Mouse (Mus musculus) limb, embryonic 10.5 days (tissue): ENCODE measurements around the gene Fate1. TPM values are rescaled to one million over a fixed set of nuclear protein-coding genes. Genes with fewer than 3 reads are reported as not detected.

Experiments used
- DNase-seq: peaks from one replicate; pipeline ENCODE4 v3.0.0-alpha.2; 2017; ENCODE audit warnings: low spot score
- H3K27ac ChIP-seq: fragments of 300-500 bp; sonication (generic); 2 replicates; pipeline ENCODE4 v1.5.1; 2016; ENCODE audit warnings: mild to moderate bottlenecking
- H3K27me3 ChIP-seq: fragments of 300-500 bp; sonication (generic); 2 replicates; pipeline ENCODE4 v1.6.1; 2016; ENCODE audit warnings: low read depth, mild to moderate bottlenecking; ENCODE audit not compliant: poor library complexity, severe bottlenecking
- H3K36me3 ChIP-seq: fragments of 300-500 bp; sonication (generic); 2 replicates; pipeline ENCODE4 v1.6.1; 2016; ENCODE audit warnings: mild to moderate bottlenecking, moderate library complexity
- H3K4me1 ChIP-seq: fragments of 300-500 bp; sonication (generic); 2 replicates; pipeline ENCODE4 v1.6.1; 2016
- H3K4me3 ChIP-seq: fragments of 300-500 bp; sonication (generic); 2 replicates; pipeline ENCODE4 v1.5.1; 2016; ENCODE audit warnings: mild to moderate bottlenecking, moderate library complexity
- H3K9me3 ChIP-seq: fragments of 300-500 bp; sonication (generic); replicated peaks from 2 replicates; pipeline ENCODE4 v1.6.1; 2016; ENCODE audit warnings: mild to moderate bottlenecking
- WGBS: fragments of 180-500 bp; shearing (Covaris S2); methylation state at CpG from one replicate; pipeline ENCODE4 v1.1.7; 2016; 5-methylcytosine and 5-hydroxymethylcytosine counted together
- polyA plus RNA-seq: library from polyadenylated mRNA; unstranded; fragments of >200 nt; fragmentation: Nextera tagmentation; extraction: Ambion mirVana; gene quantifications from 2 replicates; pipeline ENCODE4 v1.2.1, GENCODE M21; 2016

Fate1 gene
- polyA plus RNA-seq, 1 experiment from 2014 or later, result not detected

- DNase-seq, result no peak
- no peaks in the 10 kb centered on the region for H3K9me3 ChIP-seq
- no peaks in the 10 kb centered on the region for H3K36me3 ChIP-seq
- H3K27ac ChIP-seq, result no peak within 1 kb of the TSS
- no peaks in the 10 kb centered on the region for H3K4me1 ChIP-seq
- H3K27me3 ChIP-seq, result peaks cover 79% of the 10 kb centered on the region
- 75% methylated on average over 3 of the region's 3 CpGs for WGBS
- no peak within 1 kb of the TSS for H3K4me3 ChIP-seq
Measured at GRCm38 (mm10) chrX:71991549-71991948, 18.8 kb downstream of the Fate1 start, which contains the start of gene Cnga2. Cnga2 (plus strand) TSS chrX:71991849.

GRCm38 (mm10) chrX:71995972-71996371 is 23.2 kb downstream of the Fate1 start:
- no peak overlapping the region for H3K4me3 ChIP-seq
- no peak for DNase-seq
- no peaks in the 10 kb centered on the region for H3K4me1 ChIP-seq
- no peaks in the 10 kb centered on the region for H3K36me3 ChIP-seq
- WGBS, result 65% methylated on average over 1 of the region's 1 CpGs
- peaks cover 73% of the 10 kb centered on the region for H3K27me3 ChIP-seq
- no peak overlapping the region for H3K27ac ChIP-seq
- no peaks in the 10 kb centered on the region for H3K9me3 ChIP-seq

- Histone ChIP-seq H3K27me3 (peaks cover 38% of the 10 kb centered on the region), H3K36me3 (no peaks in the 10 kb centered on the region), H3K4me3 (no peak overlapping the region), H3K4me1 (no peaks in the 10 kb centered on the region), H3K27ac (no peak overlapping the region), H3K9me3 (no peaks in the 10 kb centered on the region)
- no peak for DNase-seq
Measured at GRCm38 (mm10) chrX:72009930-72010329, 37.1 kb downstream of the Fate1 start.

- Histone ChIP-seq H3K9me3 (no peaks in the 10 kb centered on the region), H3K4me1 (no peaks in the 10 kb centered on the region), H3K4me3 (no peak overlapping the region), H3K36me3 (no peaks in the 10 kb centered on the region), H3K27ac (no peak overlapping the region), H3K27me3 (peaks cover 23% of the 10 kb centered on the region)
- WGBS, result 78% methylated on average over 9 of the region's 9 CpGs
- no peak for DNase-seq
Measured at GRCm38 (mm10) chrX:72012236-72012635, 39.5 kb downstream of the Fate1 start.

GRCm38 (mm10) chrX:72012804-72013203 is 40.0 kb downstream of the Fate1 start:
- Histone ChIP-seq H3K27ac (no peak overlapping the region), H3K27me3 (peaks cover 23% of the 10 kb centered on the region), H3K4me3 (no peak overlapping the region), H3K4me1 (no peaks in the 10 kb centered on the region), H3K9me3 (no peaks in the 10 kb centered on the region), H3K36me3 (no peaks in the 10 kb centered on the region)
- no peak for DNase-seq
- WGBS, result 47% methylated on average over 3 of the region's 3 CpGs

GRCm38 (mm10) chrX:72022241-72022640 is 49.5 kb downstream of the Fate1 start:
- no peak for DNase-seq
- Histone ChIP-seq H3K27ac (no peak overlapping the region), H3K36me3 (no peaks in the 10 kb centered on the region), H3K4me3 (no peak overlapping the region), H3K4me1 (no peaks in the 10 kb centered on the region), H3K27me3 (peaks cover 13% of the 10 kb centered on the region; the same call in 1 of the 2 replicates), H3K9me3 (no peaks in the 10 kb centered on the region)
- 87% methylated on average over 1 of the region's 1 CpGs for WGBS

- H3K36me3 ChIP-seq, result no peaks in the 10 kb centered on the region
- H3K27me3 ChIP-seq, result peaks cover 13% of the 10 kb centered on the region; the same call in 1 of the 2 replicates
- H3K9me3 ChIP-seq, result no peaks in the 10 kb centered on the region
- H3K4me1 ChIP-seq, result no peaks in the 10 kb centered on the region
- H3K27ac ChIP-seq, result no peak overlapping the region
- 40% methylated on average over 10 of the region's 10 CpGs for WGBS
- H3K4me3 ChIP-seq, result no peak overlapping the region
- DNase-seq, result peak; percentile 39
Measured at GRCm38 (mm10) chrX:72022750-72023398, 50.1 kb downstream of the Fate1 start.

- no peaks in the 10 kb centered on the region for H3K9me3 ChIP-seq
- DNase-seq, result no peak
- H3K4me3 ChIP-seq, result no peak overlapping the region
- no peaks in the 10 kb centered on the region for H3K4me1 ChIP-seq
- H3K36me3 ChIP-seq, result no peaks in the 10 kb centered on the region
- no peak overlapping the region for H3K27ac ChIP-seq
- 85% methylated on average over 3 of the region's 3 CpGs for WGBS
- peaks cover 13% of the 10 kb centered on the region; the same call in 1 of the 2 replicates for H3K27me3 ChIP-seq
Measured at GRCm38 (mm10) chrX:72023542-72023941, 50.8 kb downstream of the Fate1 start.

Other genes with a start within 250 kb of the Fate1 start
- 41.9 and 43.7 TPM in 2 replicates for gene Vma21, start 157.1 kb upstream of the Fate1 start, polyA plus RNA-seq
- gene Gm1141, start 52.0 kb upstream of the Fate1 start, polyA plus RNA-seq, result 0.09 TPM in 1 of 2 replicates, not detected in the other
- gene Prrg3, start 10.4 kb upstream of the Fate1 start, polyA plus RNA-seq, result 5.1 and 6.2 TPM in 2 replicates
- gene Cnga2, start 18.9 kb downstream of the Fate1 start, polyA plus RNA-seq, result 0.04 and 0.10 TPM in 2 replicates
- gene Magea4, start 249.0 kb downstream of the Fate1 start, polyA plus RNA-seq, result not detected in 2 replicates